Mouse (Mus musculus): Measurements from ENCODE around the gene Gm38431. TPM values are rescaled to one million over a fixed set of nuclear protein-coding genes. Genes with fewer than 3 reads are reported as not detected.

The Gm38431 gene
- total RNA-seq, 2 experiments from 2014 or later, result 2.4 to 2.7 TPM

DNA sequence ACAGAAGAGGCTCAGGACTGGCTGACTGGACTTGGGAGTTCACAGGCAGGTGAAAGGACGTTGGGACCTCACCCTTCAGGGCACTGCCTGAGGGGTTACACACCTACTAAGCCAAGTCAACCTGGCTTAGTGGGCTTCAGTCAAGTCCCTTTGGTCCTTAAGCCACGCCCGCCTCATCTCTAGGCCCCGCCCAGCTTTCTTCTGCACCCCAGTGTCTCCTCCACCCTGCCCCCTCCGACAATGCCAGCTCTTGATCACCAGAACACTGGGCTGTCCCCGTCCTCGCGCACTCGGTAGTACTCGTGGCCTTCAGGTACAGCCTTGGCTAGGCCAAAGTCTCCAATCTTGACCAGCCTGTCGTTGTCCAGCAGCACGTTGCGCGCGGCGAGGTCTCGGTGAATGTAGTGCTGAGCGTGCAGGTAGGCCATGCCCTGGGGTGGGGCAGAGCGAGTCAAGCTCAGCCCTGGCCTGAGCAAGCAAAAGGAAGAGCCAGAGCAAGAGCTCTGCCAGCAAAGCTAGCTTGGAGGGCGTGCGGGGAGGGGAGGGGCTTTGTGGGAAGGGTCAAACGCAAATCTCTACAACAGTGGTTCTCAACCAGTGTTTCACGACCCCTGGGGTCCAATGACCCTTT lies 15.9 kb upstream of the Gm38431 start:
- no peak for DNase-seq (ENCODE audit: extremely low spot score in 1 of 2, low spot score in 1 of 2)

DNA sequence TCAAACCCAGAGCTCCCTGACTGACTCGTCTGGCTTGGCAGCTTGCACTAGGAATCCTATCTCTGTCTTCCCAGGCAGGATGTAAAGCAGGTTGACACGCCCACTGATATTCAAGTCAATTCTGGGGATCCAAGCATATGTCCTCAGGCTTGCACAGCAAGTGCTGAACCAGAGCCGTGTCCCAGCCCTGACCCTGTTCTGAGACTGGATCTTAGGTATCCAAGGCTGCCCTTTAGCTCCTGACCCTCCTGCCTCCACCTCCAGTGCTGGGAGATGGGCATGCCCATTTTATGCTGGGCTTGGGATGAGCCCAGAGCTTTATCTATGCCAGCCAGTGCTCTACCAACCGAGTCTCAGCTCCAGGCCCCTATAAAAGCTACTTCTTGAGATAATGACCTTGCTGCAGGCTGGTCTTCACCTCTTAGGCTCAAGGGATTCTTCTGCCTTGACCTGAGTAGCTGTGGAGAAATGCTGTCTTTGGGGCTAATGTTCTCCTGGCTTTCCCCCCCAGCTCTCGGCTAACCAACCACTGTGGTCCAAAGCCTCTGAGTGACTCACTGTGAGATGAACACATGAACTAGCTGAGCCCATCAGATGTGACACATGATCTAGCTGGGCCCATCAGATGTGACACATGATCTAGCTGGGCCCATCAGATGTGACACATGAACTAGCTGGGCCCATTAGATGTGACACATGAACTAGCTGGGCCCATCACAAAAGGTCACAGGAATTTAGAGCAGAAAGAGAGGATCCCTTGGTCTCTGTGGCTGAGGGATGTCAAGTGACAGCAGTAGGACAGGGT lies 14.2 kb upstream of the Gm38431 start:
- DNase-seq (ENCODE audit: extremely low spot score in 1 of 2, low spot score in 1 of 2), result no peak

- no peak for DNase-seq (ENCODE audit: extremely low spot score in 1 of 2, low spot score in 1 of 2)
Measured at GRCm38 (mm10) chr9:21104814-21105213, 13.0 kb upstream of the Gm38431 start.

GRCm38 (mm10) chr9:21102076-21102475 lies 10.3 kb upstream of the Gm38431 start:
- no peak for DNase-seq (ENCODE audit: extremely low spot score in 1 of 2, low spot score in 1 of 2)

GRCm38 (mm10) chr9:21100447-21101161 lies 8.8 kb upstream of the Gm38431 start:
- no peak for DNase-seq (ENCODE audit: extremely low spot score in 1 of 2, low spot score in 1 of 2)

GRCm38 (mm10) chr9:21097793-21098192 lies 6.0 kb upstream of the Gm38431 start:
- peak in 1 of 2 experiments; percentile 26 for DNase-seq (ENCODE audit: extremely low spot score in 1 of 2, low spot score in 1 of 2)

GRCm38 (mm10) chr9:21095958-21096357 lies 4.2 kb upstream of the Gm38431 start:
- DNase-seq (ENCODE audit: extremely low spot score in 1 of 2, low spot score in 1 of 2), result no peak

- no peak for DNase-seq (ENCODE audit: extremely low spot score in 1 of 2, low spot score in 1 of 2)
Measured at GRCm38 (mm10) chr9:21093423-21093822, 1.6 kb upstream of the Gm38431 start.

DNA sequence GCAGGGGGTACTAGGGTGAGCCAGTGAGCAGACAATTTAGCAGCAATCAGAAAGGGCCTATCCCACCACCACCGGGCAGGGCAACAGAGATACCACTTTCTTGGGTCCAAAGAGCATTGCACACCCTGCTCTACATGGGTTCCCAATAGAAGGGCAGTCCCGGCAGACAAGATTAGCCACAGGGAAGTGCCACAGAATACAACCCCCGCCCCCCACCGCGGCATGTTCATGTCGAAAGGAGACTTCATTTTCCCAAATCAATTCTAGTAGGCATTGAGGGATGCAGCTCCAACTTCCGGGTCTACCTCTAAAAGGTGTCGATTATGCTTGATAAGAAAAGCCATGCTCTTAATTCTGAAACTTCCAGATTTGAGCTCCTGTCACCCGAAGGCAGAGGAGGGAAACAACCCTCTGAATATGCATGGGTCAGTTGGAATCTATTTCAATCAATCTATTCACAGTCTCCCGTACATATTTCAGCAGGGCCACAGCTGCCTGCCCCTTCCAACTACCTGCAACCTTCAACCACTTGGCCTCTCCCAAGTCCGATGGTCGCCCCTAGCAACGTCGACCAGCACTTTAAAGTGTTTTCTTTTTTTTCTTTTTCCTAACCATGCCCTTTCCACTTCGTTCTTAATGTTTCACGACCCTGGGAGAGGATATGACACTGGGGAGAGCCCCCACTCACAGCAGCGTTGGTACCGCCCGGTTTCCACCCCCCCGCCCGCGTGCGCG lies 658 bp downstream of the Gm38431 start:
- DNase-seq (ENCODE audit: extremely low spot score in 1 of 2, low spot score in 1 of 2), result peak in 1 of 2 experiments; percentile 25

- DNase-seq (ENCODE audit: extremely low spot score in 1 of 2, low spot score in 1 of 2), result no peak
Measured at GRCm38 (mm10) chr9:21090537-21090936, 1.3 kb downstream of the Gm38431 start.

- DNase-seq (ENCODE audit: extremely low spot score in 1 of 2, low spot score in 1 of 2), result no peak
Measured at GRCm38 (mm10) chr9:21083324-21083723, 8.5 kb downstream of the Gm38431 start.

DNA sequence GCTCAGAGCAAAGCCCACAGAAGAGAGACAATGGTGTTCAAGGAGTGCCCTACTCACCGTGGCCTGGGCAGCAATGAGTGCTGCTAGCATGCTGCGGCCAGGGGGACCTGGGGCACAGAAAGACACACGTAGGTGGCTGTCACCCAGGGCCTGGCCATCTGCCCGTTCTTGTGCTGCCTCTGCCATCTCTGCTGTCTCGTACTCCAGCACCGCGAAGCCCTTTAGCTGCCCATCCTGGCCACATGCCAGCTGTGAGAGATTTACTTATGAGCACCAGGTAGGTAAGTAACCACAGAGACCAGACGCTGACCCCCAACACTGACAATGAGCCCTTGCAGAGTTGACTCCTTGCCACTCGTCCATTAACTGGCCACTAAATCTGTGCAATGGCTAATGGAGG lies 10.7 kb downstream of the Gm38431 start:
- DNase-seq (ENCODE audit: extremely low spot score in 1 of 2, low spot score in 1 of 2), result no peak

DNA sequence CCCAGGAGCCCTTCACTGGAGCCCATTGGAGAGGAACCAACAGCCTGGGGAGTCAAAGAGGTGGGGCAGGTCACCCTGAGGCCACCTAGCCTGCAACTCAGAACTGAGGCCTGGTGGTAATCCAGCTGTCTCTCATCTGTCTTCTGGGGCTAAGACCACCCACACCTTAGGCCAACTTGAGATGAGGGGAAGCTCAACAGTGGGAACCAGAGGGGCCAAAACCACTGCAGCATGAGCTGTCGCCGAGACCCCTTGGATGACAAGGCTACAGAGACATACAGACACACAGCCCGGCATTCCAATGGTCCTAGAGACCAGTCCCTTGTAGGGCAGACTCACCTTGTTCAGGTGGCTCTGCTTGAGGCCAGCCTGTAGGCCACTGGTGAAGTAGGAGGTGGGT lies 16.2 kb downstream of the Gm38431 start:
- no peak for DNase-seq (ENCODE audit: extremely low spot score in 1 of 2, low spot score in 1 of 2)

- no peak for DNase-seq (ENCODE audit: extremely low spot score in 1 of 2, low spot score in 1 of 2)
Measured at GRCm38 (mm10) chr9:21074173-21074572, 17.6 kb downstream of the Gm38431 start.

DNA sequence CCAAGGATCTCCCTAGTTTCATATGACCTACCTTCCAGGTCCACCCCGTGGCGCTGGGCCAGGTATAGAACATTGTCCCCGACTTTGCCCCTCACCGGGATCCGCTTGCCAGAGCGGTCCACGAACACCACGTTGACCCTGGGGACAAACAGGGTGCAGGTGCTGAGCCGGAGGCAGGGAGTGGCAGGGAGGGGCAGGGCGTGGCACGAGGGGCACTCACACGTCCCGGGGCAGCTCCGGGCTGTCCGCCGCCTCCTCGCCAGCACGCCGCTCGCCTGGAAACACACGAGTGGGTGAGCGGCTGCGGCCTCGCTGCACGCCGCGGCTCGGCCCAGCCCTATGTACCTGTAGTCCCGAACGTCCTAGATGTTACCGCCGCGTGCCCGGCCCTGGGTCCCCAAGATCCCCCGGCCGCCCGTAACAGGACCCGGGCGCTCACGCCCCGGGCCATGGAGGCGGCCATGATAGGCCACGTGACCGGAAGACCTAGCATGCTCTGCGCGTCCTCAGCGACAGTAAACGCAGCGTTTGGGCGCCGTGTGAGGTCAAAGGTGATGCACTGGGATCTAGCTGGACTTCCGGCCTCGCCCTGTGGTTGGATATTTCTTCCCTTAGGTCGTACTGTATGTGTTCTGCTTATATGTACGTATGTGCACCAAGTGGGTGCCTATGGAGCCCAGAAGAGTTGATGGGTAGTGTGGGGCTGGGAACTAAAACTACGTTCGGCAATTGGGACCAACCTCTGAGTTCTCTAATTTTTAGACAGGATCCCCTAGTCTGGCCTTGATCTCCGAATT lies 18.6 kb downstream of the Gm38431 start, which contains the start of the genes Gm49373 and Fdx1l:
Gene Gm49373, minus strand, starts transcription at position 53 of the 797 bp plus-strand sequence.
Gene Fdx1l, minus strand, starts transcription at position 571 of the 797 bp plus-strand sequence.
- DNase-seq (ENCODE audit: extremely low spot score in 1 of 2, low spot score in 1 of 2), result peak; percentile 79 to 85

DNA sequence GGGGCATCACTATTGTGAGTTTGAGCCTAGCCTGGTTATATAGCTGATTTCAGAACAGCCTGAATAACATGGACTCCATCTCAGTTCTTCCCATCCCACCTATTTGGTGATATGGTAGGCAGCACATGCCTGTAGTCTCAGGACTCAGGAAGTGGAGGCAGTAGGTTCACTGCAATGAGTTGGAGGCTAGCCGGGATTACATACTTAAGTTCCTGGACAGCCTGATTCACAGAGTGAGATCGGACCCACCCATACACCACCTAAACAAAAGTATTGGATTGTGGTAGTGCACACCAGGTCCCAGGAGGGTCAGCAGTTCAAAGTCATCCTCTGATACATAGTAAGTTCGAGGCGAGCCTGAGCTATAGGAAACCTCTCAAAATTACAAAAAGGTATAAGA lies 19.2 kb downstream of the Gm38431 start:
- DNase-seq (ENCODE audit: extremely low spot score in 1 of 2, low spot score in 1 of 2), result no peak

DNA sequence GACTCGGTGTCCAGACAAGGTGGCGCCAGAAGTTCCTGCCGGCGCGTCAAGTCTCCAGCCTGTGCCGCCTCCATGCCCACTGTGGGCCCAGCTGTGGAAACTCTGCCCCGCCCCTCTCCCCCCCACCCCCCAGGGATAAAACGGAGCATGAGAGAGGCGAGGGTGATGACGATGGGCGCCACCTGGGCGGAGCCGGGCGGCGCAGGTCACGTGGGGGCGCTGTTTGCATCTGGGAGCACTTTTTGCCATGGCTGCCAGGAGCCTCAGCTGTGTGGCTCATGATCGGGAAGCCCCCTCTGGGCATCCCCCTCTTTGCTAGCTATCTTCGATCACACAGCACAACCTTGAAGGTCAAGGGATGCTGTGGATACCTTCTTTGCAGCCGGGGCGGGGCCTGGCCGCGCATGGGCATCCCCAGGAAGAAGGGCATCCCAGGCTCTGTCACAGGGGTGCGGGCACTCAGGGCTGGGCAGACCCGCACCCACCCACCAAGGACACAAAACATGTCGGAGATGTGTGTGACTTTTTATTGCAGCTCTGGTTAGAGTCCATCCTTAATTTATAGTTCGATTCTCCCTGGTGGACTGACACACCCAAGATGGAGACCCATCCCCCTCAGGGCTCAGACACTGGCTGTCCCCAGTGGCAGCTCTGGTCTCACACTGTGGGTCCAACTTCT lies 24.7 kb downstream of the Gm38431 start, which contains the start of gene Zglp1:
Gene Zglp1, minus strand, starts transcription at position 88 of the 679 bp plus-strand sequence.
- no peak for DNase-seq (ENCODE audit: extremely low spot score in 1 of 2, low spot score in 1 of 2)

- DNase-seq (ENCODE audit: extremely low spot score in 1 of 2, low spot score in 1 of 2), result no peak
Measured at GRCm38 (mm10) chr9:21062928-21063327, 28.9 kb downstream of the Gm38431 start.

- no peak for DNase-seq (ENCODE audit: extremely low spot score in 1 of 2, low spot score in 1 of 2)
Measured at GRCm38 (mm10) chr9:21051578-21051977, 40.2 kb downstream of the Gm38431 start.
